Mouse (Mus musculus): ENCODE measurements around the gene Igf2bp3.

- TF ChIP-seq CTCF (IDR thresholded peaks at IDR 0.05; ENCODE audit: extremely low read depth, insufficient read length, insufficient replicate concordance, low read depth, low read length) = no peak
- TF ChIP-seq POLR2A (IDR thresholded peaks at IDR 0.05; ENCODE audit: low read depth, low read length) = no peak
These were observed 10.4 kb upstream of the Igf2bp3 start for GRCm38 (mm10) chr6:49224923-49225727.
